Mouse (Mus musculus): ENCODE data around the gene Tlk2. TPM values are rescaled to one million over a fixed set of nuclear protein-coding genes. Genes with fewer than 3 reads are reported as not detected.

Gene Tlk2
- polyA plus RNA-seq, 1 experiment from 2014 or later: 15.9 TPM

GRCm38 (mm10) chr11:105293901-105294494 is 115.4 kb downstream of the Tlk2 start:
- peak overlapping the region; percentile 55 for H3K4me2 ChIP-seq
- H3K4me3 ChIP-seq: peak overlapping the region; percentile 13
- H3K9me3 ChIP-seq (replicated peaks): no peaks in the 10 kb centered on the region
- peak overlapping the region; percentile 29; the same call in 1 of the 2 replicates for H3K27ac ChIP-seq
- H3K36me3 ChIP-seq: no peaks in the 10 kb centered on the region
- H3K4me1 ChIP-seq: peaks cover 8% of the 10 kb centered on the region; the same call in 1 of the 2 replicates
- no peak for ATAC-seq
- H3K27me3 ChIP-seq (replicated peaks): peaks cover 64% of the 10 kb centered on the region
- WGBS (ENCODE audit: insufficient replicate concordance): 11% methylated on average over 9 of the region's 9 CpGs
- no peak overlapping the region for H3K9ac ChIP-seq

- H3K9ac ChIP-seq: no peak overlapping the region
- H3K36me3 ChIP-seq: no peaks in the 10 kb centered on the region
- WGBS (ENCODE audit: insufficient replicate concordance): 62% methylated on average over 10 of the region's 10 CpGs
- H3K4me1 ChIP-seq: peaks cover 8% of the 10 kb centered on the region; the same call in 1 of the 2 replicates
- H3K27me3 ChIP-seq (replicated peaks): peaks cover 46% of the 10 kb centered on the region
- no peak overlapping the region for H3K4me2 ChIP-seq
- H3K4me3 ChIP-seq: no peak overlapping the region
- H3K27ac ChIP-seq: no peak overlapping the region
- no peaks in the 10 kb centered on the region for H3K9me3 ChIP-seq (replicated peaks)
- ATAC-seq: no peak
Observed at GRCm38 (mm10) chr11:105296084-105296483, 117.5 kb downstream of the Tlk2 start.

- H3K36me3 ChIP-seq: no peaks in the 10 kb centered on the region; the same call in 1 of the 2 replicates
- H3K9ac ChIP-seq: no peak overlapping the region
- no peak overlapping the region for H3K4me3 ChIP-seq
- H3K27ac ChIP-seq: no peak overlapping the region
- WGBS (ENCODE audit: insufficient replicate concordance): 80% methylated on average over 7 of the region's 7 CpGs
- no peaks in the 10 kb centered on the region for H3K9me3 ChIP-seq (replicated peaks)
- H3K4me2 ChIP-seq: no peak overlapping the region
- ATAC-seq: no peak
- peaks cover 18% of the 10 kb centered on the region for H3K4me1 ChIP-seq
- H3K27me3 ChIP-seq (replicated peaks): no peaks in the 10 kb centered on the region
Observed at GRCm38 (mm10) chr11:105310197-105310596, 131.6 kb downstream of the Tlk2 start.

- H3K9me3 ChIP-seq (replicated peaks): no peaks in the 10 kb centered on the region
- H3K27ac ChIP-seq: no peak overlapping the region
- ATAC-seq: no peak
Observed at GRCm38 (mm10) chr11:105311291-105311975, 132.8 kb downstream of the Tlk2 start.

GRCm38 (mm10) chr11:105312311-105312942 is 133.8 kb downstream of the Tlk2 start:
- Histone ChIP-seq H3K36me3 (no peaks in the 10 kb centered on the region), H3K4me1 (peaks cover 18% of the 10 kb centered on the region), H3K9me3 (replicated peaks) (no peaks in the 10 kb centered on the region), H3K4me3 (no peak overlapping the region), H3K4me2 (no peak overlapping the region), H3K27ac (no peak overlapping the region), H3K27me3 (replicated peaks) (no peaks in the 10 kb centered on the region), H3K9ac (no peak overlapping the region)
- no peak for ATAC-seq
- 62% methylated on average over 12 of the region's 12 CpGs for WGBS (ENCODE audit: insufficient replicate concordance)

More at GRCm38 (mm10) chr11:105311291-105311975, 132.8 kb downstream of the Tlk2 start:
- peaks cover 18% of the 10 kb centered on the region for H3K4me1 ChIP-seq
- no peak overlapping the region for H3K4me3 ChIP-seq
- H3K4me2 ChIP-seq: peak overlapping the region; percentile 29; the same call in 1 of the 2 replicates
- 37% methylated on average over 24 of the region's 24 CpGs for WGBS (ENCODE audit: insufficient replicate concordance)
- no peak overlapping the region for H3K9ac ChIP-seq
- H3K27me3 ChIP-seq (replicated peaks): no peaks in the 10 kb centered on the region
- H3K36me3 ChIP-seq: no peaks in the 10 kb centered on the region

GRCm38 (mm10) chr11:105312972-105313632 is 134.5 kb downstream of the Tlk2 start:
- no peak overlapping the region for H3K9ac ChIP-seq
- no peak overlapping the region for H3K4me3 ChIP-seq
- H3K9me3 ChIP-seq (replicated peaks): no peaks in the 10 kb centered on the region
- H3K36me3 ChIP-seq: no peaks in the 10 kb centered on the region
- 37% methylated on average over 10 of the region's 10 CpGs for WGBS (ENCODE audit: insufficient replicate concordance)
- H3K27me3 ChIP-seq (replicated peaks): no peaks in the 10 kb centered on the region
- peak; percentile 44; the same call in 1 of the 2 replicates for ATAC-seq
- no peak overlapping the region for H3K4me2 ChIP-seq
- peaks cover 18% of the 10 kb centered on the region for H3K4me1 ChIP-seq
- H3K27ac ChIP-seq: no peak overlapping the region

- Histone ChIP-seq H3K36me3 (no peaks in the 10 kb centered on the region), H3K27me3 (replicated peaks) (no peaks in the 10 kb centered on the region), H3K4me3 (no peak overlapping the region), H3K4me1 (peaks cover 18% of the 10 kb centered on the region), H3K27ac (no peak overlapping the region), H3K9ac (no peak overlapping the region), H3K9me3 (replicated peaks) (no peaks in the 10 kb centered on the region), H3K4me2 (no peak overlapping the region)
- WGBS (ENCODE audit: insufficient replicate concordance): 61% methylated on average over 8 of the region's 8 CpGs
- ATAC-seq: no peak
Observed at GRCm38 (mm10) chr11:105313633-105314014, 135.0 kb downstream of the Tlk2 start.

- no peak for ATAC-seq
- peaks cover 18% of the 10 kb centered on the region for H3K4me1 ChIP-seq
- H3K9ac ChIP-seq: no peak overlapping the region
Observed at GRCm38 (mm10) chr11:105315296-105315695, 136.7 kb downstream of the Tlk2 start.

GRCm38 (mm10) chr11:105316121-105316520 is 137.5 kb downstream of the Tlk2 start:
- H3K9ac ChIP-seq: no peak overlapping the region
- H3K27me3 ChIP-seq (replicated peaks): no peaks in the 10 kb centered on the region
- no peaks in the 10 kb centered on the region for H3K36me3 ChIP-seq
- peaks cover 18% of the 10 kb centered on the region for H3K4me1 ChIP-seq
- WGBS (ENCODE audit: insufficient replicate concordance): 82% methylated on average over 4 of the region's 4 CpGs
- no peak overlapping the region for H3K27ac ChIP-seq
- no peak overlapping the region for H3K4me3 ChIP-seq
- H3K4me2 ChIP-seq: no peak overlapping the region
- H3K9me3 ChIP-seq (replicated peaks): no peaks in the 10 kb centered on the region
- ATAC-seq: no peak

More at GRCm38 (mm10) chr11:105315296-105315695, 136.7 kb downstream of the Tlk2 start:
- Histone ChIP-seq H3K27ac (no peak overlapping the region), H3K36me3 (no peaks in the 10 kb centered on the region), H3K9me3 (replicated peaks) (no peaks in the 10 kb centered on the region), H3K4me2 (no peak overlapping the region), H3K4me3 (no peak overlapping the region), H3K27me3 (replicated peaks) (no peaks in the 10 kb centered on the region)
- WGBS (ENCODE audit: insufficient replicate concordance): 78% methylated on average over 8 of the region's 8 CpGs

- peaks cover 7% of the 10 kb centered on the region; the same call in 1 of the 2 replicates for H3K4me1 ChIP-seq
- H3K9me3 ChIP-seq (replicated peaks): no peaks in the 10 kb centered on the region
- no peaks in the 10 kb centered on the region for H3K36me3 ChIP-seq
- 76% methylated on average over 6 of the region's 6 CpGs for WGBS (ENCODE audit: insufficient replicate concordance)
- H3K27me3 ChIP-seq (replicated peaks): no peaks in the 10 kb centered on the region
- H3K27ac ChIP-seq: no peak overlapping the region
- no peak overlapping the region for H3K4me2 ChIP-seq
- no peak for ATAC-seq
- H3K9ac ChIP-seq: no peak overlapping the region
- H3K4me3 ChIP-seq: no peak overlapping the region
Observed at GRCm38 (mm10) chr11:105317769-105318168, 139.2 kb downstream of the Tlk2 start.

- H3K27ac ChIP-seq: no peak overlapping the region
- 35% methylated on average over 2 of the region's 2 CpGs for WGBS (ENCODE audit: insufficient replicate concordance)
- no peaks in the 10 kb centered on the region for H3K4me1 ChIP-seq
- H3K4me2 ChIP-seq: no peak overlapping the region
- no peaks in the 10 kb centered on the region for H3K27me3 ChIP-seq (replicated peaks)
- no peaks in the 10 kb centered on the region for H3K36me3 ChIP-seq
- no peak overlapping the region for H3K4me3 ChIP-seq
- no peak for ATAC-seq
- H3K9ac ChIP-seq: no peak overlapping the region
- no peaks in the 10 kb centered on the region for H3K9me3 ChIP-seq (replicated peaks)
Observed at GRCm38 (mm10) chr11:105321090-105321489, 142.5 kb downstream of the Tlk2 start.

- no peak for ATAC-seq
- H3K4me2 ChIP-seq: no peak overlapping the region
- no peaks in the 10 kb centered on the region for H3K36me3 ChIP-seq
- no peaks in the 10 kb centered on the region for H3K4me1 ChIP-seq
- no peak overlapping the region for H3K27ac ChIP-seq
- no peak overlapping the region for H3K9ac ChIP-seq
- no peak overlapping the region for H3K4me3 ChIP-seq
- no peaks in the 10 kb centered on the region for H3K27me3 ChIP-seq (replicated peaks)
- WGBS (ENCODE audit: insufficient replicate concordance): 70% methylated on average over 5 of the region's 5 CpGs
- H3K9me3 ChIP-seq (replicated peaks): no peaks in the 10 kb centered on the region
Observed at GRCm38 (mm10) chr11:105323530-105323929, 144.9 kb downstream of the Tlk2 start.
